Mouse (Mus musculus) megakaryocyte, embryonic 14.5 days (primary cell): Measurements from ENCODE around the gene Plac8.

Experiments used
- FLI1 ChIP-seq: IDR thresholded peaks from 2 replicates; pipeline ENCODE4 v1.6.1; 2012; ENCODE audit warnings: low read length, inconsistent platforms, mixed read lengths
- GATA1 ChIP-seq: IDR thresholded peaks from 3 replicates; pipeline ENCODE4 v1.6.1; 2012; ENCODE audit warnings: mixed read lengths, low read length, inconsistent platforms, borderline replicate concordance

DNA sequence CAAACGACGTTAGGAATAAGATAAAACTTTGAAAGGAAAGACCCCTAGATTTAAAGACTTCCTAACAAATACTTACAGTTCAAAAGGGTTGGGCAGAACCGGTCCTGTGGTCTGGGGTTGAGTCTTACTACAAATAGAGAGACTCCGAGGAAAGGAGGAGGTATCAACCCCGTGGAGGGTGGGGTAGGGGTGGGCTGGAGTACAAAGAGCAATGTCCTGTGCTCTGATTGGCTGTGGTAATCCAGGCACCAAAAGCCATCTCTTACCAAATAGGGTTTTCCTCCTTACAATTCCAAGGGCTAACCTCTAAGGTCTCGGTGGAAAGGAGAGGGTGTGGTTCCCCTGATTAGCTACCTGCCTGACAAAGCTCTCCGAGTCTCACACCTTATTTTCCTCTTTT lies at the start of gene Plac8:
- no peak for TF ChIP-seq FLI1
- no peak for TF ChIP-seq GATA1
